Mouse (Mus musculus) adrenal gland, postnatal 10 days (tissue): ENCODE data around the gene Nab1. TPM values are rescaled to one million over a fixed set of nuclear protein-coding genes. Genes with fewer than 3 reads are reported as not detected.
"Not testable (repeated sequence)": the region's sequence is repeated elsewhere in the genome, so short reads cannot be mapped to it uniquely, and the experiment has no call there.

Source experiments
- DNase-seq: peaks from one replicate; pipeline ENCODE4 v3.0.0; 2021; ENCODE audit warnings: mixed read lengths
- long read RNA-seq, 2 experiments: library from polyadenylated mRNA; stranded (forward); transcript quantifications; one replicate each; pipeline ENCODE4 v2.0.0; 2021
- total RNA-seq, 2 experiments: library from RNA; stranded (reverse); gene quantifications; 2 replicates each; pipeline ENCODE4 v1.2.3; 2021

Gene Nab1
- 10 to 100 TPM; 45.5 to 47.2 TPM for total RNA-seq
- long read RNA-seq, experiment 1, transcript Nab1-201 (8 exons, 3,874 nt): major isoform, 105 of 134 reads
- long read RNA-seq, experiment 1, partial matches to known transcripts: 11 of 134 reads
- long read RNA-seq, experiment 1, other reads (novel, unspliced or antisense): 18 of 134 reads
- long read RNA-seq, experiment 2, transcript Nab1-201 (8 exons, 3,874 nt): major isoform, 38 of 50 reads
- long read RNA-seq, experiment 2, partial matches to known transcripts: 2 of 50 reads
- long read RNA-seq, experiment 2, other reads (novel, unspliced or antisense): 10 of 50 reads

DNA sequence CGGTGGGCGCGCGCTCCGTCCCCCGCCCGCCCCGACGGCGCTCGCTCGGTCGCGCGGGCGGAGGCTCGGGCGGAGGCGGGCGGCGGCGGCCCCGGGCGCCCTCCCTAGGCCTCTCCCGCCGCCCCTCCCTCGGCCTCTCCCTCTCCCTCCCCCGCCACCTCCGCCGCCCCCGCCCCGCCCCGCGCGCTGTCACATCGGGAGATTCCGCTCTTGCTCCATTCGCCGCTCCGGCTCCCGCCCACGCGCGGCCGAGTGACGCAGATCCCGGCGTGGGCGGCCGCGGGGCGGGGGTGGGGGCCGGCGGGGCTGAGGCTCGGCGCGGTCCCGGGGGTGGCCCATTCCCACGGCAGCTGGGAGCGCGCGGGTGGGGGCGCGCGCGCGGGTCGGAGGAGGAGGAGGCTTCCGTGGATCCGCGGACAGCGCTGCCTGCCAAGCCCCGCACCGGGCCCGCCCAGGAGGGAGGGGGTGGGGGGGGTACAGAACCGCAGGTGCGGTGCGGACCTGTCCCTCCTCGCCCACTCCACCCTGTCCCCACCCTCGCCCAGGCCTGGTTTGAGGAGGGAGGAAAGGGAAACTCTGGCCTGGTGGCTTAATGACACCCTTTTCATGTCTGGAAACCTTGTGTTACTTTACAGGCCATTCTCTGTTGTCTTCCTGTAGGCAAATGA is at the start of gene Nab1:
Nab1 (minus strand) TSS at position 366 of the 668 bp plus-strand sequence.
- DNase-seq: peak; percentile 88

DNA sequence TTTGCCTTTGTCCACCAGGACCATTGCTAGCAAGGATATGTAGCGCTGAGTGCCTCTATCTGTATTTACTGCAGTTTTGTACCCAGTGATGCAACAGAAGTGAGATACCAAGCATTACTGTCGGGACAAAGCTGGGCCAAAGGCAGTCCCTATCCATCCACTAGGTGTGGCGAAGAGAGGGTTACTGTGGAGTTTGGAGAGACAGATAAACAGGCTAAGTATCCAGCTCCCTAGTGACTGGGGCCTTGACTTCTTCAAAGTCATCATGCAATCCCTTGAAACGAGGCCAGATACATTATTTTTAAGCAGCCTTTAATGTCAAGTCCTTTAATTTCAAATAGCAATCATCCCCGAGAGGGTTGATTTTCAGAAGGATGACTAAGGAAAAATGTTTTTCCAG is 47.0 kb upstream of the Nab1 start:
- DNase-seq: peak; percentile 26

DNA sequence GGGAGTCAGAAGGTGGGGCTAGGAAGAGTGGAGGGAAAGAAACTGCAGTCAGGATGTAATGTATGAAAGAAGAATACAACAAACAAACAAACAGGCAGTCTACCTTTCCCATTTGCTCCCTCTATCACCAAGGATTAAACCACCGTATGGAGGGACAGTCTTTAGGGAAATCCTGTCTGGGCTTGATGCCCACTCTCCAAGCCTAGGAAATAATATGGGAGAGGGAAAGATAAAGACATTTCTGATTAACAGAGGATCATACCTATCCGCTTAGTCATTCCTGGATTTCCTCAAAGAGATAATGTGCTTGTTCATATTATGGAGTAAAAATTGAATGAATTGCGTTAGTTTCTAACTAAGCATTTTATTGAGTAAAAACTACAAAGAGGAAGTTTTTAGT is 46.3 kb upstream of the Nab1 start:
- no peak for DNase-seq

DNA sequence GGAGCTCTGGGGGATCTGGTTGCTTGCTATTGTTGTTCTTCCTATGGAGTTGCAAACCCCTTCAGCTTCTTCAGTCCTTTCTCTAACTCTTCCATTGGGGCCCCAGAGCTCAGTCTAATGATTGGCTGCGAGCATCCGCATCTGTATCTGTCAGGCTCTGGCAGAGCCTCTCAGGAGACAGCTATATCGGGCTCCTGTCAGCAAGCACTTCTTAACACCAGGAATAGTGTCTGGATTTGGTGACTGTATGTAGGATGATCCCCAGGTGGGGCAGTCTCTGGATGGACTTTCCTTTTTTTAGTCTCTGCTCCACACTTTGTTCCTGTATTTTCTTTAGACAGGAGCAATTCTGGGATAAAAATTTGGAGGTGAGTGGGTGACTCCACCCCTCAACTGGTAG is 39.6 kb upstream of the Nab1 start:
- DNase-seq: not testable (repeated sequence)

DNA sequence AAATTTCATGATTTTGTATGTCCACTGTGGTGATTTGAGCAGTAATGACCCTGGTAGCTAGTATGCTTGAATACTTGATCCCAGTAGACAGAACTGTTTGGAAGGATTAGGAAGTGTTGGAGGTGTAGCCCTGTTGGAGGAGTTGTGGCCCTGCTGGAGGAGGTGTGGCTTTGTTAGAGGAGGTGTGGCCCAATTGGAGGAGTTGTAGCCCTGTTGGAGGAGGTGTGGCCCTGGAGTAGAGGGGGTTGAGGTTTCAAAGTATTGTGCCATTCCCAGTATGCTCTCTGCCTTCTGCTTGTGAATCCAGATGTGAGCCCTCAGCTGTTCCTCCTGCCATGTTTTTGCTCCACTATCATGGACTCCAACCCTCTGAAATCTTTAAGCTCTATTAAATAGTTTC is 29.5 kb upstream of the Nab1 start:
- no peak for DNase-seq

DNA sequence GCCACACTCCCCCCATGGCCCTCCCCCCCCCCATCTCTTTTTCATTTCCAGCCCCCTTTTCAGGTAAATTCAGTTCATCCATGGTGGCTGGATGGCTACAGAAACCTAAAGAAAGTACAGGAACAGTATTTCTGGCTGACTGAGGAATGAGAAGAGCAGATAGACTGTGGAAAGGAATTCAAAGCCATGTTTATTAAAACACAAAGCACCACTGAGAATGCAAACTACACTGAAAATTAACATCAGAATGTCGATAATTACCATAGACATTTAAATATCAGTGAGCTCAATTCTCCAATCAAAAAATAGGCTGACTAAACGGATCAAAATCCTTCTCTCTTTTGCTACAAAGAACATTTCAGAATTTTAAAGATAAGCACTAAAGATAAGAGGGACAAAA is 27.2 kb upstream of the Nab1 start:
- no peak for DNase-seq

DNA sequence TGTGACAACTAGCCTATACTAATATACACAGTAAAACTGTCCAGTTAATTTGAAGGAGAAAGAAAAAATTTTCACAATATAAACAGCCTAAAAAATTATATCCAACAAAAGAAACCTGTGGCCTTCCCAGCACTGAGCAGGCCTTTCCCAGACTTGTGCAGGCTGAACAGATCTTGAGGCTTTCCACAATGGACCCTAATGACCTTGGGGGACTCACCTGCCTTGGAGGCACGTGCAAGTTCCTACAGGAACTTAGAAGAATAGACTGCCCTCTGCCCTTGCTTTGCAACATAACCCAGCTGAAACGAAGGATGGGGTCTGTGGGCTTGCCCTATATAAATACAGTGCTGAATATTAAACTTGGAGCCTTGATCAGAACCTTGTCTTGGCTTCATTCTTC is 26.8 kb upstream of the Nab1 start:
- DNase-seq: no peak

DNA sequence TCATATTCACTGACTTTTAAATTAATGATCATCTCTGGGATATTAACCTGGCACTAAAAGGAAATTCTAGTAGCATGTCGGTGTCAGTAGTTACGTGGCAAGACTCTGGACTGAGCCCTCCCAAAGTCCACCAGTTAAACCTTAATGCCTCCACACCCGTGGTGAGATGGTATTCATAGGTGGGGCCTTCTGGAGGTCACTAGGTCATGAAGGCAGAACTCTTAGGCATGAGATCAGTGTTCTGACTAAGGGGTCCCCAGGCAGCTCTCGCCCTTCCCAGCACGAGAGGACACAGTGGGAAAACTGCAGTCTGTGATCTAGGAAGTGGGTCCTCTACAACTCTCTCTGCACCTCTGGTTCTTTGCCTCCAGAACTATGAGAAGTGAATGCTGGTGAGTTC is 24.2 kb upstream of the Nab1 start:
- DNase-seq: no peak

DNA sequence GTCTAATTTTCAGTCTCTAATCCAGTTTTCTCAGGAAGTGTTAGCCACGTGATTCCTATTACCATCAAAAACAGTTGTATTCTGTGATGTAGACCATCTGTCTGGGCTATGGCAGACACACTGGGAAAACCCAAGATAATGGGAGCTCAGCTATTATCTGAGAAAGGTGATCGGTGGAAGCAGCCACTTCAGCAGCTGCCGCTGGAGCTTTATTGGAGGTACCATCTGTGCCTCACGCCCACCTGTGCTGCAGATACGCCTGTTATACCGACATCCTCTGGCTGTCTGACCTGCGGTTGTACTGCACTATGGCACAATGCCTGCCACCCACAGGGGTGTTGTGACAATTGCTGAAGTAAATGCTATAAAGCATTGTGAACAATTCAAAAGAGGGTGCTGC is 23.7 kb upstream of the Nab1 start:
- DNase-seq: no peak

DNA sequence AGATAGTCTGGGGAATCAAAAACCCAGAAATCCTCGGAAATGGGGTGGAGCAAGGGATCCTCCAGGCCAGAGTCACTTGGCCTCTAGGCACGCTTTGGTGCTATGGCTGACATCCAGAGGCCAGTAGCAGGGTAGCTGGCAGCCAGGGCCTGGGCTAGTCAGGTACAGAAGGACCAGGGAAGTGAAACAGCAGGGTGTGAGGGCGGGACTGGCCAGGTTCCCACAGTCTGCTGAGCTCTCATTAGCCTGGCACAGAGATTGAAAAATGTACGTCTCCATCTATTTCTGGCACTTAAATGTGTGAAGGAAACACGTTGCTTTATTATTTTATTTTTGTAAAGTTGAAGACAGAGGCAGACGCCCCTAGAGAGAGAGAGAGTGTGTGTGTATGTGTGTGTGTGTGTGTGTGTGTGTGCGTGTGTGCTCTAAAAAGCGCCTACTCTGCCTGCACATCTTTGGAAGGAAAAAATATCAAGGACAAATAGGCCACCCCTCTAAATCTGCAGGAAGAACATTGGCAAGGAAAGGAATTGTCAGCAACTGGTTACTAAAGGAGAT is 21.0 kb upstream of the Nab1 start:
- DNase-seq: no peak

DNA sequence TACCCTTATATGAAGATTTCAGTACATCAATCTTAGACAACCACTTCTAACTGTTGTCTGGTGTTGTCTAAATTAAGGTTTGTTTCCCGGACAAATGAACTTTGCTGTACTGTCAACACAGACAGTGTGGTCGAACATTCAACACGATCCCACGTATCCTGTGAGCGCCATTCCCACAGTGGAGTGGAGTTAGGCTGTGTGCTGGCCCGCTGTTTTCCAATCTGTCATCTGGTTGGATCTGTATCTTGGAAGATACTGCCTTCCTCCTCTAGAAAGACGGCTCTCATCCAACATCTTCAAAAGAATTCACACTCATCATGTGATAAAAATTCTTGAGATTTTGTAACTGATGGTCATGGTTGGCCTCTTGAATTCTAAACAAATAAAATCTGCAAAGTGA is 19.7 kb upstream of the Nab1 start:
- DNase-seq: no peak

DNA sequence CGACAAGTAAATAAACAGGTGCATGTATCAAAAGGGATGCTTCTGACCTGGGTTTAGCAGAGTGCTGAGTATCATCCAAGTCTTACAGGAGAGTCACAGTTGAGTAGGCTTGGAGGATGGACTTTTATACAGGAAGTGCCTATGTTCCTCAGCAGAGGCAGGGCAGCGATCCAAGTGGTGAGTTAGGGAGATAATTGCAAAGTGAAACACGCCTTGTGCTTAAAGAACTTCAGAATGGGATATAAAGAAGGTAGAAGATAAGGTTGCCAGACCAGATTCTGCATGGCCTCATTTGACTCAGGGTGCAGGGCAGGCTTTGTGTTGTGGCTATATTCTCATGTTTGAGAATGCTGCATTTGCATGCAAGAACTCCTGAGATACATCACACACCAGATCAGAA is 14.8 kb upstream of the Nab1 start:
- DNase-seq: no peak

DNA sequence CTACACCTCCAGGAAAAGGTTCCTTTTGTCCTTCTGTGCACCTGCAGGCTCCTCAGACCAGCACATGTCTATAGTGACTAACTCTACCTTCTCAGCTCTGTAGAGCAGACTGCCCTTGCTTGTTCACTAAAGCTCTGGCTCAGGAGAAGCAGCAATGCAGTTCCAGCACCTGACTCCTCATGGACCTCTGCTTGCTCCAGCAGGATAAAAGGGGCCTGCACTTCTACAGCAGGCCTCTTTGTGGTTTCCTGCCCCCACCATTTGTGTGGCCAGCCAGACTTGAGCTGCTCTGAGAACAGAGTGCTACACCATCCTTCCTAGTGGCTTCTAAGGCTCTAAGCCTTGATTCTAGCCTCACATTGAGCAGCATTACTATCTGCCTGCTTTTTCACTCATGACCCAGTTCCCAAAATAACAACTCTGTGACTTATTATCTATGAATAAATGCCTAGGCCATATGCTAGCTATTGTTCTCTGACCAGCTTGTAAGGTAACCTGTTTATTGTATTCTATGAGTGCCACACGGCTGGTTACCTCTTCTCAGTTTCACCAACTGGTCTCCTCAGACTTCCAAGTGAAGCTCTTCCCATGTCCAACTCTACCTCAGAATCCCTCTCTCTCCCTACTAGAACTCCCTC is 11.4 kb upstream of the Nab1 start:
- DNase-seq: no peak

DNA sequence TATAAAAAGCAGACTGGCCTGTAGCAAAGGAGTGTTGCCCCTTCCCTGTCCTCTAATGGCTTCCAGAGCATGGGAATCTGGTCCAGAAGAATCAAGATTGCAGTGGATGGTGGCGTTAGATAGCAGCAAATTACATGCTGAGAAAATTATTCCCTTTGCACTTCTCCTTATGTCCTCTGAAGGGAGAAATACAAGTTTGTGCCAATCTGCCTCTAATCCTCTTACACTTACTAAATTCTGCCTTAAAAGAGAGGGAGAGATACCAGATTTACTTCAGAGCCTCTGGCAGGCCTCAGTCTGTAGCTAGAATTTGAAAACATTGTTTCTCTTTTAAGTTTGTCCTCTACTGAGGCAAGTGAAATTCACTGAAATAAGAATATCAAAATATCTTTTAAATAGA is 5.7 kb upstream of the Nab1 start:
- no peak for DNase-seq

DNA sequence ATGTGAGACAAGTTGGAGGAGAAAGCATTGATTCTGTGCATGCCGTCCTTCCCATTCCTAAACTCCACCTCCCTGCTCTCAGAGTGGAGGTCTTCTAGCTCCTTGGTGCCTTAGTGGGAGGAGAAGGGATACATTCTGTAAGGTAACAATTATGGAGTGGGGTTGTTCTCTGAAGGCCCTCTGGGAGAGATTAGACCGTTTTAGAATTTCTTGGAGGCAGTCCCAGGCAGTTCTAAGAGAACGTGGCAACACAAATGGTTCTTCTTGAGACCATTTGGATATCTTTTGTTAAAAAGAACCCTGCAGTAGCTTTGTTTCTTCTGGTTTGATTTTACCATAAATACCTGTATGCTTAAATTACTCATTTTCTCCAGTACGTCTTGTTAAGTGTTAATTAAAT is 1.8 kb upstream of the Nab1 start:
- DNase-seq: no peak

DNA sequence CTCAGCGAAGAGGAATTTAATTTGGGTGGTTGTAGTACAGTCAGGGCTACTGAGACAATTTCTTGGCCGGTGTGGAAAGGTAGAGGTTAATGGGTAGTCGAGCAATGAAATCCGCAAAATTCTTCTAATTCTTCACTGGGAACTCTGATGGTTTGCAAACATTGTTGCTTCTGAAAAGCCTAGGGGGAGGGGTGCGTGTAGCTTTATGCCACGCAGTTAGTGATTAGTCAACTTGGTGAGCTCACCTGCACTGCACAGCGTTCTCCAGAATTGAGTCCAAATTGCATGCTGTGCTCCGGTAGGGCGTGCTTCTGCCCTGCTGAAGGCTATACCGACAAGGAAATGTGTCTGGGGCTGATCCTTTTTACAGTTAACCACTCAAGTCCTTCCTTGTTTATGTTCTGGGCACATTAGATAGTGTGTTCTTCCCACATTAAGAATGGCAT is 1.2 kb upstream of the Nab1 start:
- no peak for DNase-seq

DNA sequence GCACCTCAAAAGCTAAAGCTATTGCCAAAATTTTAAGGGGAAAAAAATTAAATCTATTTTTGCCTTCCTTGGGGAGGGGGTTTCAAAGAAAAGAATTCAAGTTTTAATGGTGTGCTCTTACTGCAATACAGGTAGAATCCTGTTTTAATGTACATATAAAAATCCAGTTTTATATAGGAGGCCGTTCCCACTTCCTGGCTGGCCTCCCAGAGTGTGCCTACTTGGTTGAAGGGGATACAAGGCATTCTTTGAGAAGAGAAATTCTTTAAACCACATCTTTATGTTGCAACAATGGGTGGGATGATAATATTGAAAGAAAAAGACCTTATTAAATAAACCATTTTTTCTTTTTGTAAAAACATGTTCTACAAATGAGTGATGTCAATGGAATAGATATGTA is 611 bp upstream of the Nab1 start:
- DNase-seq: no peak

DNA sequence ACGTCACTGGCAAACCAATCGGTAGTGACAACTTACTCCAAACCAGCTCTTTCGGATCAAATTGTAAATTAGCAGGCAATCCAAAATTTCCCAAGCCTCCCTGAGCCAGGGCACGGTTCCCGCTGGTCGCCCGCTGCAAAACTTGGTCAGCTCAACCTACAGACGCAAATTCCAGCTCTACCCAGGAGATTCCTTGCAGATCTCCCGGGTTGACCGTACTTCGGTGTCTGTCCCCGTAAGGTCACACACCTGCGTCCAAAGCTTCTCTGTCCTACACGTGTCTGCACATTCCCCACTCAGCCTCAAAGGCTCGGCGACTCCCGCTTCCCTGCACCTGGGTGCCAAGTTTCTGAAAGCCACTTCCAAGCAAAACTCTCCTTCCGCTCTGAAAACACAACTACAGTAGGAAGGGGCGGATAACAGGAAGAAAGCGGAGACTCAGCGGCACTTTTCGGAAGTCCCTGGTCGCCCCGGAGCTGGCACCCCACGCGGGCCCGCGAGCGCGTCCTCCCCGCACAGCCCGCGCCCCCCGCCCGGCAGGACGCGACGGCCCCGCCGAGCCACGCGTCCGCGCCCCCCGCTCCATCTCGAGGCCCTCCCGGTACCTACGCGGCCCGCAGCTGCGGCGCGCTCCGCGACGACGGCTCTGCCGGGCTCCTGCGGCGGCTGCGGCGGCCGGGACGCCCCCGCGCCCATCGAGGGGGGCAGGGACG is 722 bp downstream of the Nab1 start:
- peak; percentile 63 for DNase-seq

DNA sequence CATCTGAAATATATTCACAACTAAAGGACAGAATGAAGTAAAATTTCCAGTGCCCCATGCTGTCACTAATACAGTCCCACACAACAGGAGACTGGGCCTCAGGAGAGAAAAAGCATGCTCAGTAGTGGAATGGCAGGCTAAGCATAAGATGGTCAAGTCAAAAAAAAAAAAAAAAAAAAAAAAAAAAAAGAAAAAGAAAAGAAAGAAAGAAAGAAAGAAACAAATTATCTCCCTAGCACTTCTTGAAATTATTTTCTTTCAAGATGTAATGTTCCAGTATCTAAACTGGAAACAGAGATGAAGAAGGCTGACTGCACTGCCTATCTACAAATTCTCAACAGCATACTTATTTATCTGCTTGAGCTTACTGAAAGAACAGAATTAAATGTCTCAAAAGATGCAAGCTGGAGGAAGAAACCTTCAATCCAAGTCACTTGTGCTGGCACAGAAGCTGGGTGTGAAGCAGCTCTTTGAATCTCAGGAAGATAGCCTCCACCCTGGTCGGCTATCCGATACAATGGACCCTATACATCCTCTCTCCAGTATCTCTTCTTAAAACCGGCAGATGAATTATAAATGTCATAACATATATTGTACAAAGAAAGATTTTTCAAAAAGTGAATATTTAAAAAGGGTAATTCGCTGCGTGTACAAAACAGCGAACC is 1.6 kb downstream of the Nab1 start:
- no peak for DNase-seq

DNA sequence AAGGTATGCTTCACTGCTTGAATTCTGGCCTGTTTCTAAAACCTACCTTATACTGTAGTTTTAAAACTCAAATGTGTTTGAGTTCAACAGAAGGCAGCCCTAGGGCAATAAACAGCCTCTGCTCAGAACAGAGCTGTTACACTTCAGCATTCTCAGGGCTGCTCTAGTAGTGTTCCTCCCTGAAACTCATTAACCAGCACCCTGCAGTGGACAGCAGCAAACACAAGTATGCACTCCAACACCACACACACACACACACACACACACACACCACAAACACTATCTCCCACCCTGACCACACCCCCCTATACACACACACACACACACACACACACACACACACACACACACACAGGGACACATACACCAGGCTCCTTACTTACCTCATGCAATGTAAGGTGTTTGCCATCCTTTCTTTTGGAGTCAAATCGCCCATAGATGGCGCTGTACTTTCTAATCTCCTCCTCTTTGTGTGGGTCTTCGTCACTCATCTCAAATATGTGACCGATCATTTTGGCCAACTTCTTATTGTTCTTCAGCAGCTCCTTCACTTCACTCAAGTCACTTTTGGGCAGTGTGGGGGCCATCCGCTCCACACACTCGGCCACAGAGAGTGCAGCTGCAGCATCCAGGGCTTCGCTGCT is 10.8 kb downstream of the Nab1 start:
- no peak for DNase-seq

DNA sequence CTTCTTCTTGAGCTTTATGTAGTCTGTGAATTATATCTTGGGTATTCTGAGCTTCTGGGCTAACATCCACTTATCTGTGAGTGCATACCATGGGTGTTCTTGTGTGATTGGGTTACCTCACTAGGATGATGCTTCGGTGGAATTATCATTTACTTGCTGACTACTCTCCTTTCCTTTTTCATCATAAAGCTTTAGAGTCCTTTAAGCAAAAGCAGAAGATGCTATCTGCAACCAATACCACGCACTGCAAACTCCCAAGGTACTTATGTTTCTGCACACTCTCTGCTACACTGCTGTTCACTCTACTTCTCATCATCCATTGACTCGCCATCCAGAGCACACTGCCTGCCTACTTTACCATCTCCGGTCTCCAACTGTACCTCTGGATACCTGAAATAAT is 15.5 kb downstream of the Nab1 start:
- no peak for DNase-seq

DNA sequence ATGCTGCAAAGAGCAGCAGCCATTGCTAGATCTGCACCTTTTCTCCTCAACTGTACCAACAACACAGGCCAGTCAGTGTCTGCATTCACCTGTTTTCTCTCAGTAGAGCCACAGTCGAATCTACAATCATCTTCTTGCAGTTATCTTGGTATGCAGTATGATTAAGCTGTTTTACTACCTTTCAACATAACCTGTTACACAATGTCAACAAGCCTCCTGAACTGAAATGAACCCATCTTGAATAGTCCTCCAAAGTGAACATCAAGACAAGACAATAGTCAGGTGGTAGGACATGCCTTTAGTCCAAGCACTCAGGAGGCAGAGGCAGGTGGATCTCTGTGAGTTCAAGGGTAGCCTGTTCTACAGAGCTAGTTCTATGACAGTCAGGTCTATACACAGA is 26.2 kb downstream of the Nab1 start:
- DNase-seq: no peak
